21 mouse cellular contexts compared by ENCODE assay signal in genomic region chr16:21187568-21187967, GRCm38 (mm10). TPM values are rescaled to one million over a fixed set of nuclear protein-coding genes. Genes with fewer than 3 reads are reported as not detected.
A peak's percentile ranks its signal among the peaks of the same experiment; 100 is the strongest.
DNase-seq lines count a peak whose midpoint lies in the region; ATAC-seq and TF ChIP-seq lines count a peak whose summit lies in the region.
"Had no signal": no experiment of that assay in that cellular context is flagged by ENCODE, and none has a peak within 500 bp of the region (broad histone marks: within the 10 kb centered on the region; RNA-seq: fewer than 3 reads in every experiment).

No protein-coding gene starts in this region.

- H3K4me2 ChIP-seq in midbrain, embryonic 11.5 days: no peak overlapping the region
- H3K4me2 ChIP-seq in midbrain, embryonic 16.5 days (ENCODE audit: low read length): no peak overlapping the region
- no peak overlapping the region for H3K4me2 ChIP-seq in embryonic facial prominence, embryonic 14.5 days (ENCODE audit: low read depth, low read length)
- H3K4me2 ChIP-seq: heart, embryonic 12.5 days; intestine, embryonic 15.5 days had no signal

- WGBS in heart, adult 2 months: 39% methylated on average over 7 of the region's 7 CpGs
- 57% methylated on average over 7 of the region's 7 CpGs for WGBS in heart, embryonic 10.5 days
- WGBS in midbrain, embryonic 11.5 days: 57% methylated on average over 7 of the region's 7 CpGs
- 39% methylated on average over 7 of the region's 7 CpGs for WGBS in midbrain, embryonic 16.5 days
- 29% methylated on average over 7 of the region's 7 CpGs for WGBS in embryonic facial prominence, embryonic 14.5 days

- no peak for TF ChIP-seq POLR2A in heart, adult 2 months (IDR thresholded peaks at IDR 0.05; ENCODE audit: insufficient read depth, low read depth, low read length)
- TF ChIP-seq POLR2A in brain, embryonic 14.5 days (IDR thresholded peaks at IDR 0.05; ENCODE audit: borderline replicate concordance, extremely low read depth, insufficient read depth, insufficient read length, poor library complexity, severe bottlenecking): no peak

- no peak for TF ChIP-seq EP300 in heart, adult 2 months (IDR thresholded peaks at IDR 0.05; ENCODE audit: insufficient read depth, low read depth, low read length)

- H3K4me1 ChIP-seq in heart, adult 2 months (ENCODE audit: control insufficient read depth, insufficient read depth, low read length): peaks cover 2% of the 10 kb centered on the region; the same call in 1 of the 2 replicates
- H3K4me1 ChIP-seq in heart, embryonic 10.5 days: no peaks in the 10 kb centered on the region; the same call in 1 of the 2 replicates
- H3K4me1 ChIP-seq in midbrain, embryonic 11.5 days (ENCODE audit: control insufficient read depth, insufficient read depth, low read length): no peaks in the 10 kb centered on the region
- H3K4me1 ChIP-seq in midbrain, embryonic 16.5 days (ENCODE audit: control insufficient read depth, insufficient read depth, low read length): peaks cover 5% of the 10 kb centered on the region; the same call in 1 of the 2 replicates
- H3K4me1 ChIP-seq in embryonic facial prominence, embryonic 14.5 days (ENCODE audit: control insufficient read depth, insufficient read depth, low read length): no peaks in the 10 kb centered on the region

- H3K9ac ChIP-seq in heart, adult 2 months (ENCODE audit: low read depth, low read length): peak overlapping the region; percentile 38
- no peak overlapping the region for H3K9ac ChIP-seq in midbrain, embryonic 11.5 days (ENCODE audit: low read length)
- no peak overlapping the region for H3K9ac ChIP-seq in midbrain, embryonic 16.5 days (ENCODE audit: low read depth, low read length)
- 0 out of 2 replicates have a peak overlapping the region, but pooled peaks have one; percentile 14 for H3K9ac ChIP-seq in embryonic facial prominence, embryonic 14.5 days (ENCODE audit: low read depth, low read length)
- H3K9ac ChIP-seq: heart, embryonic 12.5 days; intestine, embryonic 15.5 days; liver, postnatal 0 days had no signal

- peaks cover 2% of the 10 kb centered on the region; the same call in 1 of the 2 replicates for H3K36me3 ChIP-seq in heart, adult 2 months (ENCODE audit: control insufficient read depth, insufficient read depth, low read length)
- no peaks in the 10 kb centered on the region for H3K36me3 ChIP-seq in heart, embryonic 10.5 days
- H3K36me3 ChIP-seq in midbrain, embryonic 11.5 days (ENCODE audit: control insufficient read depth, insufficient read depth, low read length): no peaks in the 10 kb centered on the region
- H3K36me3 ChIP-seq in midbrain, embryonic 16.5 days (ENCODE audit: control insufficient read depth, insufficient read depth, low read length): no peaks in the 10 kb centered on the region
- H3K36me3 ChIP-seq in embryonic facial prominence, embryonic 14.5 days (ENCODE audit: control insufficient read depth, insufficient read depth, low read length): no peaks in the 10 kb centered on the region
- H3K36me3 ChIP-seq: heart, embryonic 12.5 days; intestine, embryonic 15.5 days had no signal

- no peak overlapping the region for H3K4me3 ChIP-seq in heart, adult 2 months
- H3K4me3 ChIP-seq in heart, embryonic 10.5 days: no peak overlapping the region
- no peak overlapping the region for H3K4me3 ChIP-seq in midbrain, embryonic 11.5 days (ENCODE audit: low read depth, low read length)
- H3K4me3 ChIP-seq in midbrain, embryonic 16.5 days (ENCODE audit: low read depth, low read length): no peak overlapping the region
- H3K4me3 ChIP-seq in embryonic facial prominence, embryonic 14.5 days (ENCODE audit: low read depth, low read length): no peak overlapping the region
- H3K4me3 ChIP-seq: heart, embryonic 12.5 days; intestine, embryonic 15.5 days had no signal

- H3K27me3 ChIP-seq in heart, adult 2 months (ENCODE audit: control insufficient read depth, insufficient read depth, low read length): no peaks in the 10 kb centered on the region
- H3K27me3 ChIP-seq in heart, embryonic 10.5 days (ENCODE audit: insufficient read depth, poor library complexity, severe bottlenecking): 0 out of 2 replicates have a peak, but pooled peaks cover 4% of the 10 kb centered on the region
- no peaks in the 10 kb centered on the region for H3K27me3 ChIP-seq in midbrain, embryonic 11.5 days (ENCODE audit: control insufficient read depth, insufficient read depth, low read length)
- H3K27me3 ChIP-seq in midbrain, embryonic 16.5 days (ENCODE audit: control insufficient read depth, insufficient read depth, low read depth, low read length): no peaks in the 10 kb centered on the region
- H3K27me3 ChIP-seq in embryonic facial prominence, embryonic 14.5 days (replicated peaks; ENCODE audit: control insufficient read depth, insufficient read depth, low read length): no peaks in the 10 kb centered on the region
- H3K27me3 ChIP-seq: heart, embryonic 12.5 days; intestine, embryonic 15.5 days had no signal

- H3K79me2 ChIP-seq in heart, adult 2 months (replicated peaks; ENCODE audit: control insufficient read depth, insufficient read depth, low read length): no peaks in the 10 kb centered on the region

- H3K9me3 ChIP-seq in heart, embryonic 10.5 days: no peaks in the 10 kb centered on the region
- H3K9me3 ChIP-seq in midbrain, embryonic 11.5 days (ENCODE audit: control insufficient read depth, low read length): no peaks in the 10 kb centered on the region
- no peaks in the 10 kb centered on the region for H3K9me3 ChIP-seq in midbrain, embryonic 16.5 days (replicated peaks; ENCODE audit: control insufficient read depth, low read length, poor library complexity, severe bottlenecking)
- H3K9me3 ChIP-seq in embryonic facial prominence, embryonic 14.5 days (ENCODE audit: control insufficient read depth, low read length): no peaks in the 10 kb centered on the region
- H3K9me3 ChIP-seq: heart, embryonic 12.5 days; intestine, embryonic 15.5 days had no signal

- peak overlapping the region; percentile 61 for H3K27ac ChIP-seq in heart, adult 2 months
- H3K27ac ChIP-seq in heart, embryonic 10.5 days: no peak overlapping the region
- no peak overlapping the region for H3K27ac ChIP-seq in midbrain, embryonic 11.5 days (ENCODE audit: low read depth, low read length)
- H3K27ac ChIP-seq in midbrain, embryonic 16.5 days (ENCODE audit: low read length): no peak overlapping the region
- no peak overlapping the region for H3K27ac ChIP-seq in embryonic facial prominence, embryonic 14.5 days (replicated peaks; ENCODE audit: low read depth, low read length)
- H3K27ac ChIP-seq: intestine, embryonic 15.5 days had no signal

- ATAC-seq in midbrain, embryonic 11.5 days (ENCODE audit: low FRiP score): no peak
- ATAC-seq in midbrain, embryonic 16.5 days: no peak
- ATAC-seq in embryonic facial prominence, embryonic 14.5 days (ENCODE audit: low read depth): no peak
- ATAC-seq: intestine, embryonic 15.5 days; liver, postnatal 0 days had no signal

- intact Hi-C loops in heart, adult 2 months (cut with DNase I): no loop called here

- DNase-seq in heart, adult 2 months: no peak
- no peak for DNase-seq in heart, embryonic 10.5 days (ENCODE audit: low spot score)
- DNase-seq in midbrain, embryonic 11.5 days (ENCODE audit: low spot score, missing footprints): peak; percentile 77
- peak; percentile 48 for DNase-seq in brain, embryonic 14.5 days (ENCODE audit: low read depth)
- DNase-seq in embryonic facial prominence, embryonic 14.5 days (ENCODE audit: low spot score): no peak
- no peak for DNase-seq in adipocyte (ENCODE audit: low spot score)
- DNase-seq: cerebellum, adult 11 months; cerebellum, postnatal 36 days; heart, postnatal 4 days; kidney, postnatal 4 days; liver; liver, postnatal 0 days; lung, postnatal 36 days; right cerebral cortex, postnatal 4 days; thymus, postnatal 36 days had no signal

- no peak for TF ChIP-seq CTCF in heart, adult 2 months (IDR thresholded peaks at IDR 0.05)
- TF ChIP-seq CTCF in brain, embryonic 14.5 days (IDR thresholded peaks at IDR 0.05; ENCODE audit: borderline replicate concordance, extremely low read depth, insufficient read depth, insufficient read length): no peak

RNA-seq across cellular contexts. Expression of gene Ephb3, which starts 17.0 kb away (rescaled TPM):
- 1 to 10 TPM; 6.3 to 7.0 TPM for total RNA-seq in heart, adult 2 months (2021)
- 9.9 and 11.3 TPM in 2 replicates for polyA plus RNA-seq in heart, adult 2 months (2012; rRNA removed)
- 24.5 and 25.3 TPM in 2 replicates for polyA plus RNA-seq in heart, embryonic 10.5 days (2016; fragmentation: Nextera tagmentation; extraction: Ambion mirVana)
- polyA plus RNA-seq in midbrain, embryonic 11.5 days (2014; fragmentation: Nextera tagmentation; extraction: Ambion mirVana): 7.7 and 9.8 TPM in 2 replicates
- 10.3 and 11.3 TPM in 2 replicates for polyA plus RNA-seq in midbrain, embryonic 16.5 days (2015; fragmentation: Nextera tagmentation; extraction: Ambion mirVana)
- polyA plus RNA-seq in brain, embryonic 14.5 days (2012; rRNA removed): 21.7 and 24.8 TPM in 2 replicates
- polyA plus RNA-seq in embryonic facial prominence, embryonic 14.5 days (2014; fragmentation: Nextera tagmentation; extraction: Ambion mirVana): 28.4 and 31.8 TPM in 2 replicates

RNA-seq across cellular contexts. Expression of gene Teddm3, which starts 33.8 kb away (rescaled TPM):
- total RNA-seq in heart, adult 2 months (2021): not detected
- not detected in 2 replicates for polyA plus RNA-seq in heart, adult 2 months (2012; rRNA removed)
- polyA plus RNA-seq in heart, embryonic 10.5 days (2016; fragmentation: Nextera tagmentation; extraction: Ambion mirVana): not detected in 2 replicates
- not detected in 2 replicates for polyA plus RNA-seq in midbrain, embryonic 11.5 days (2014; fragmentation: Nextera tagmentation; extraction: Ambion mirVana)
- polyA plus RNA-seq in midbrain, embryonic 16.5 days (2015; fragmentation: Nextera tagmentation; extraction: Ambion mirVana): not detected in 2 replicates
- 0.05 TPM in 1 of 2 replicates, not detected in the other for polyA plus RNA-seq in brain, embryonic 14.5 days (2012; rRNA removed)
- 0.67 and 1.6 TPM in 2 replicates for polyA plus RNA-seq in embryonic facial prominence, embryonic 14.5 days (2014; fragmentation: Nextera tagmentation; extraction: Ambion mirVana)
- total RNA-seq: gastrocnemius, postnatal 4 days; heart, postnatal 4 days had no signal
- polyA plus RNA-seq: heart, embryonic 12.5 days; intestine, embryonic 15.5 days; kidney, embryonic 14.5 days; liver, postnatal 0 days; testis, adult 2 months had no signal

Comparison
In these comparisons a context has a peak if more than half of its experiments do, and no peak if none do; other contexts are left out.
1. DNase-seq: peak in midbrain, embryonic 11.5 days (single experiment) and brain, embryonic 14.5 days (single experiment); none in heart, adult 2 months (0 of 2), heart, embryonic 10.5 days (single experiment), embryonic facial prominence, embryonic 14.5 days (single experiment) and adipocyte (single experiment).
2. H3K9ac ChIP-seq: peak in heart, adult 2 months (single experiment) and embryonic facial prominence, embryonic 14.5 days (single experiment); none in midbrain, embryonic 11.5 days (single experiment) and midbrain, embryonic 16.5 days (single experiment).